Mouse (Mus musculus) hindbrain, embryonic 15.5 days (tissue): ENCODE measurements around the gene Car4. TPM values are rescaled to one million over a fixed set of nuclear protein-coding genes. Genes with fewer than 3 reads are reported as not detected.

ENCODE experiments used
- polyA plus RNA-seq: library from polyadenylated mRNA; unstranded; fragments of >200 nt; fragmentation: Nextera tagmentation; extraction: Ambion mirVana; gene quantifications from 2 replicates; pipeline ENCODE4 v1.2.1, GENCODE M21; 2015

Gene Car4
- polyA plus RNA-seq, 1 experiment from 2014 or later = 4.1 TPM

Other genes with a start within 250 kb of the Car4 start
- gene Mrm1, start 138.3 kb upstream of the Car4 start, polyA plus RNA-seq = 20.0 TPM in 2 replicates
- gene Dhrs11, start 128.8 kb upstream of the Car4 start, polyA plus RNA-seq = 8.6 and 10.5 TPM in 2 replicates
- gene Ggnbp2, start 87.0 kb upstream of the Car4 start, polyA plus RNA-seq = 68.9 and 72.9 TPM in 2 replicates
- 6.8 and 7.7 TPM in 2 replicates for gene Myo19, start 77.6 kb upstream of the Car4 start, polyA plus RNA-seq
- gene Pigw, start 77.5 kb upstream of the Car4 start, polyA plus RNA-seq = 2.2 and 2.3 TPM in 2 replicates
- gene Znhit3, start 41.4 kb upstream of the Car4 start, polyA plus RNA-seq = 67.6 and 67.9 TPM in 2 replicates
- gene Usp32, start 182.4 kb downstream of the Car4 start, polyA plus RNA-seq = 10.6 and 11.9 TPM in 2 replicates
- 0.58 and 0.84 TPM in 2 replicates for gene 1700125H20Rik, start 212.6 kb downstream of the Car4 start, polyA plus RNA-seq